Mouse (Mus musculus): ENCODE data around the gene Slc5a5.

Gene Slc5a5

DNA sequence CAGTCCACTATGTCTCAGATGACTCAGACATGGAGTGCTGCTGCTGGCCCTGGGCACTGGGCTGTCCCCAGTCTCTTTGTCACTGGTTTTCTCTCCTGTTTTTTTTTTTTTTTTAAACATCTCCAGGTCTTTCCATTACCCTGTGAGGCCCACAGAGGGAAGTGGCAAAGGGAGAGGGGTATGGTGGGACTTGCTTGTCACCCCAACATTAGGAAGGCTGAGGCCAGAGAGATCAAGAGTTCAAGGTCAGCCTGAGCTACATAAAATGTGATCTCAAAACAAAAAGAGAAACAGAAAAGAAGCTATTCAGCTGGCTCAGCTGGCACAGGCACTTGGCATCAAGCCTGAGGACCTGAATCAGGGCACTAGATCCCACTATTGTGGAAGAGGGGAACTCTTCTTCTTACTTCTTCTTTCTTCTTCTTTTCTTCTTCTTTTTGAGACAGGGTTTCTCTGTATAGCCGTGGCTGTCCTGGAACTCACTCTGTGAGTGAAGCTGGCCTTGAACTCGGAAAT is 8.4 kb upstream of the Slc5a5 start:
- no peak for DNase-seq

DNA sequence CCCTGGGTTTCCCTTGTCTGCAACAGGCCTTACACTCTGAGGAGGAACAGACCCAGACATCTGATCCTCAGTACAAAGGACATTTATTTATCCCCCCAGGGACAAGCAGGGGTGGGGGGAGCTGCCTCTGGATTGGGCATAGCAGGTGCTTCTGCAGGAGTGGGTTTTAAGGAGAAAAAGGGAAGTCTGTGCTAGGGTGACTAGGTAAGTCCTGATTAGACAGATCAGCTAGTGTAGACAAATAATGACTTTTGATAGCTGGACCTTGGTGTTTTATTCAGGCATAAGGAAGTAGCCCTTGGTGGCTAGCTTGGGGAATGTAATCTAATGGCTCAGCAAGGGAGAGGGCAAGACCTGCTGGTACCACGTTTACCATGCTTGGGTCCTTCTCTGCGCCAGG is 6.7 kb upstream of the Slc5a5 start:
- DNase-seq, result no peak

DNA sequence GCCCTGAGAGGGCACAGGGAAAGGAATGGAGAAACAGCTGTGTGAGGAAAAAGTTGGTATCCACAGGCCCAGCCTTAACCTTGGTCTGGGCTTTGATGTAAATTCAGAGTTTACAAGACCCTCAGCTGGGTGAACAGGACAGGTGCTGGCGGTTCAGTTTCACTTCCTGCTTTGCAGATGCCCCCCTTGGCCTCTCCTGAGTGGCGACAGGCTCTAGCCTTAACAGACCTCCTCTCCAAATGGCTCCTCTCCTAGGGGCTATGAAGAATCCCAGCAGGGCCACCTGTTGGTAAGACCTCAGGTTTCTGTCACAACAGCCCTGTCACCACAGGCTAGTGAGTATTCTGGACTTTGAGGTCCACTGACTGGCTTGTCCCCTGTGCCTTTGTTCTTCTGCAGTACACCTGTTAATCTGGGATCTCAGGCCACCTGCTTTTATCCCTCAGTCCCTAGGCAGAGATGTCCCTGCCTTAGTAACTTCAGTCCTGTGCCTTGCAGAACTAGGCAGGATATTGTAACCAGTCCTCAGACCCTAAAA is 6.2 kb upstream of the Slc5a5 start:
- no peak for DNase-seq

DNA sequence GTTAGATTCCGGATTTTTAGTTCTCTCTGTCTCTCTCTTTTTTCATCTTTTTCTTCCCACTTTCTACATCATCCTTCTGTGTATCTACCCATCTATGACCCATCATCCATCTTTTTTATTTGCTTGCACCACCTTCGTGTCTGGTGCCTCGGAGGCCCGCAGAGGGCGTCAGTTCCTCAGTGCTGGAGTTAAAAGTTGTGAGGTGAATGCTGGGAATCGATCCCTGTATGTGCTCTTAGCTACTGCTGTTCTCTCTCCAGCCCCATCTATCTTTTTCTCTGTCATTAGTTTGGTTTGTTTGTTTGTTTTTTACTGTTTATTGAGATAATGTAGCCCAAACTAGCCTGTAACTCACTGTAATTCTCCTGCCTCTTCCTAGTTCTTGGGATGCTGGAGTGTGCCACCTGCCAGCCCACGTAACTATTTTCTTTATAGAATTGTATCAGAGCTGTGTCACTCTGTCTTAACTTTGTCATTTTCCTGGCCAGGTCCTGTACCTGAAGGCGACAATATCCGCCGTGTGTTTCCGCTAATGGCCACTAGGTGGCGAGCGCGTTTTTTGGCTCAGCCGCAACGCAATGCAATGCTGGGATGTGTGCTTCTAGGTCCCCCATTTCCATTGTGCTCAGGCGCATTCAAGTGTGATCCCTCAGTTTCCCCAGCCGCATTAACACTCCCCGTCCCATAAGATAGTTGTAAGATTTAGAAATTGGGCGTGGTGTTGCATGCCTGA is 5.3 kb upstream of the Slc5a5 start:
- peak; percentile 90 for DNase-seq

DNA sequence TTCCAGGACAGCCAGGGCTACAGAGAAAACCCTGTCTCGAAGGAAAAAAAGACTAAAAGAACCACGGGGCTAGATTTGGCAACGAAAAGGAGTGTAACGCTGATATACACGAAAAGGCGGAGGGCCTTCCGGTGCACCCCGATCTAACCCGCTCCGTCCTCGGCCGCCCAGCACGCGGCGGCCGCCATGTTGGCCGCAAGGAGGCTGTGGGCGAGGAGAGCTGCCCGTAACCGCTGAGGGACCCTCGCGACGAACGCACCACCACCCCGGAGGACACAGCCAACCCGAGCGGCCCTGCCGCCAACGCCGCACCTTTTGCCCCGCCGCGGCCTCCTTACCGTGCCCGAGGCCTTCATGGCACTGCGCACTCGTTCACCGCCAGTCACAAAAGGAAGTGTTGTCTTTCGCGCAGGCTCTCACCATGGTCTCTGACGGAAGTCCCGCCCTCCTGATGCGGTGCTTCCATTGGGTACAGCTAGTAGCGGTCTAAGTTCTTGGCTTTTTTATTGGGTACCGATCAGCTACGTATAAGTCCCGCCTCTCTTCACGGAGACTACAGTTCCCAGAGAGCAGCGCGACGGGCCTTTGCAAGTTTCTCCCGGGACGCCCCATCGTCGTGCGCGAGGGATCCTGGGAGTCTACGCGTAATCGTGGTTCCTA is 4.6 kb upstream of the Slc5a5 start, which contains the start of gene Rpl18a:
Gene Rpl18a (minus strand): TSS at position 392 of the 660 bp plus-strand sequence.
- DNase-seq, result peak; percentile 92

DNA sequence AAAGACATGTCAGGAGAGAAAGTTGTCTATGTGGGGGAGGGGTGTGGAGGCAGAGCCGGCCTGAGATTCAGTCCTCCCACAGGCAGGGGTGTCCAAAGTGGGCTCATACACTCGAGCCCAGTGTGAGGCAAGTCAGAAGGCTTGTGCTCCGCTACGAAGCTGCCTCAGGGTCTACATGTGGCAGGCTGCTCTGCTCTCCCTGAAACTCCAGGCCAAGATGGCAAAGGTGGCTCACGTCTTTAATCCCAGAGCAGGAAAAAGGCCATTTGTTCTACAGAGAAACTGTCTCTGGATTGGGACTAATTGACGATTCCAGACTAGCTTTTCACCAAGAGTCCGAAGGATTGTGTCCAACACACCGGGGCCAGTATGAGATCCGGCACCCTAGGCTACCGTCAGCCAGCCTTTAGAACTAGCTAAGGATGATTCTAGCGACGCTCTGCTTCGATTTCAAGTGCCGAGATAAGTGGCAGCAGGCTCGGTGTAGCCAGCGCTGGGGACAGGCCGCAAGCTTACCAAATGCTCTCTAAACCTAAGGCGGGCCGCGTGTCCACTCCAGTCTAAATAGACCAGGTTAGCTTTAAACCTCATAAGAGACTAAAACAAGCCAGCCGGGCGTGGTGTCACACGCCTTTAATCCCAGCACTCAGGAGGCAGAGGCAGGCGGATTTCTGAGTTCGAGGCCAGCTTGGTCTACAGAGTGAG is 3.9 kb upstream of the Slc5a5 start:
- DNase-seq, result no peak

DNA sequence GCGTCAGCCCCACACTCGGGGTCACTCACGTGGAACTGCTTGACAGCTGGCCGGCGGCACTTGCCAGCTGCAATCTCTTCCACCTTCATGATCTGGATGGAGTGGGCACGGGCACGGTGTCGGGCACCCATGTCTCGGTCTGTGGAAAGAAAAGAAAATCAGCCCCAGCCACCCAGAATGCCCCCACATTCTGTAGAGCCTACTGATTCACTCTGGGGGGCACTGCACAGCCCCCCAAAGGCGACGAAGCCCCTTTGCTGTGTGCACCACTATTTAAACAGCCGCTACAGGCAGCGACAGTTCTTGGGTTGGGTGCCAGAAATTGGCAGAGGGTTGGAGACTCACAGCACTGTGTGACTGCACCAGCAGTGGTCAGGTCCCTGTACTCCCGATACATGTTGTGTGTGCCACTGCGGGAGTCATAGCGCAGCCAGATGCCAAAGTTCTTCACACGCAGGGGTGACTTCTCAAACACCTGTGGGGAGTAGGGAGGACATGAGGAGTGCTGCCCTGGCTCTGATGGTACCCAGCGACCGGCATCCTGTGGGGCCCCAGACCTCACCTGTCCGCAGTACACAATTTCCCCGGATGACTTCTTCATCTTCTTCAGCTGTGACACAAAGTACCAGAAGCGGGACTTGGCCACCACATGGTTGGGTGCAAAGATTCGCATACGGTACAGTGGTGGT is 3.2 kb upstream of the Slc5a5 start:
- DNase-seq, result peak; percentile 21

DNA sequence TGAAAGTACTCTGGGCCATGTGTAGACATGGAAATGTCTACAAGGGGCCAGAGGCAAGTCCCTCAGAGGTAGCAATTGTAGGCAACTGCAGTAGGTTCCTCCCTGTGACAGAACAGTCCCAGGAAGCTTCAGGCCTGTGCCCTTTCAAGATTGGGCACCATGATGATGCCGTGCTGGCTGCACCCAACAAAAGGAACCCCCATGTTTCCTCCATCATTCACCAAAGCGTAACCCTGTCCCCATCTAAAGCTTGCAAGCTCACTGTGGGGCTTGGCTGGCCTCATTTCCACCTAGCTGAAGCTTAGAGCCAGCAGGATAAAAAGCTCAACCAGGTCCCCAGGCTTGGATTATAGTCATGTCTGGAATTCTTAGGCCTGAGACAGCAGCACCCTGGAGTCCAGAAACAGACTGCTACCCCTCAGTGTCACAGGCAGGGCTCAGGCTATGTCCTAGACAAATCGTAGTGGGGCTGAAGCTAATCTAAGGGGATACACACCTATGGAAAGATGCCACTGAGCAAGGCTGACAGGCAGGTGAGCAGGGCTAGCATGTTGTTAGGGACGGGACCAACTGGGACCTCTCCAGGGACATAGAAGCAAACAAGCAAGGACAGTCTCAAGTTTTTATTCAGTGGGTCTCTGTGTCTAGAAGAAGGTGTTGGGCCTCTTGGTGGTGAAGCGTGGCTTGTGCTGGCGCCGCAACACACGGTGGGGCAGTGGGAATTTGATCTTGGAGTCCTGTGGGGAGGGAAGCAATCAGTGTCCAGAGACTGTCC is 2.4 kb upstream of the Slc5a5 start:
- no peak for DNase-seq

DNA sequence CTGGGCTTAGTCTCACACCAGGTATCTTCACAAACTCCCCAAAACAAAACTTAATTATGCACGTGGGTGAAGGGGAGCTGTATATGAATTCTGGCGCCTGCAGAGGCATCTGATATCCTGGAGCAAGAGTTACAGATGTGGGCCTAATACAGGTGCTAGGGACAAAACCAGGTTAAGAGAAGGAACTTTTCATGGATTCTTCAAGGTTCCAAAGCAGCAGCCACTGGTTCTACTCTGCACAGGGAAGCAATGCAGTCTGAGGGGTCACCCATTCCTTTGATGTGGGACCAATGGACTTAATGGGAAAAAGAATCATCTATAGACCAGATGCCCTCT is 1.8 kb upstream of the Slc5a5 start:
- DNase-seq, result no peak

DNA sequence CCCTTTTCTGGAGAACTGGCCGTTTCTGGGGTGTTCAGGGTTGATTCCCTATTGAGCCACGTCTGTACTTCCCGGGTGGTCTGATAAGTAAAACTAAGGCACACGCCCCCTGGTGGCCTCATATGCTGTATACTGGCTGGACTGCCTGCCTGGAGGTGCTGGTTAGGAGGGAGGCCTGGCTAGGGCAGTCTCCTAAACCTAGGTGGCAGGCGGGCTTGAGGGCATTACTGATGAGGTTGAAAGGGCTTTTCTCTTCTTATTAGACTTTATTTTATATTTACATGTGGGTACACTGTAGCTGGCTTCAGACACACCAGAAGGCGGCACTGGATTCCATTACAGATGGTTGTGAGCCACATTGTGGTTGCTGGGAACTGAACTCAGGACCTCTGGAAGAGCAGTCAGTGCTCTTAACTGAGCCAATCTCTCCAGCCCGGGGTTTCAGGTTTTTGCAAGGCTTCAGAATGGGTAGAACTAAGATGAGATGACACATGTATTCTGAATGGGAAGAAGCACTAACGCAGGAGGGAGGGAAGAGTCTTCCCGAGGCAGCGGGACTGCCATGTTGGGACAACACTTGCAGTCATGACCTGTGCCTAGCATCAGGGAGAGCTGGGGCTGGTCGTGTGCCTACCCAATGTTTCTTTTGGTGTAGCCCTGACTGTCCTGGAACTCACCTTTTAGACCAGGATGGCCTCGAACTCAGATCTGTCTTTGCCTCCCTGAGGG is 1.3 kb upstream of the Slc5a5 start:
- peak; percentile 67 for DNase-seq

DNA sequence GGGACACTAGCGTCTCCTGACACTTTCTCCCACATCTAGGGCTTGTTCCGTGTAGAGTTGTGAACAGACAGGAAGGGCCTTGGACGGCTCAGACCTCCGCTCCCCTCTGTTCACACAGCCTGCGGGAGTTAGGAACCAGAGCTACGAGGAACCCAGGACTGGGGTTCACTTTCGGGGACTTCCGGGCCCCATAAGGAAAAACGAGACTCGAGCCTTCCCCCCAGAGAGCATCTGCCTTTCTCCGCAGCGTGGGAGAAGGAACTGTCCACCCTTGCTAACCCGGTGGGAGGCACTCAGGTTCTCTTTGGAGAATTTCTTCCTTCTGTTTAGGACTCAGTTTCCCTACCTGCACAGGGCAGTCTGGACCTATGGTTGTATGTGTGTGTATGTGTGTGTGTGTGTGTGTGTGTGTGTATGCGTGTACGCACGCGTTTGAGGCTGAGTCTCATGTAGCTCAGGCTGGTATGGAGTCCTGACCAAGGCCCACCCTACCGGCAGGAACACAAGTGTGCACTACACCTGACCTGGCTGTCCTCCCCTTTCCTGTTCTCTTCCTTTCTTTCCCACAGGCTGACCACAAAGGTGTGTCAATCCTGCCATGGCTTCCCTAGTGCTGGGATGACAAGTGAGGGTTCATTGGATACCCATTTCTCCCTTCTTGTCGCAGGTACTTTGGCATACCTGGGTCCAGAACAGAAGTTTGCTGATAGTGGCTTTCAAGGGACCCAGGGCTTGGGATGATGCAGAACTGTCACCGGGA is 519 bp upstream of the Slc5a5 start:
- DNase-seq, result no peak

DNA sequence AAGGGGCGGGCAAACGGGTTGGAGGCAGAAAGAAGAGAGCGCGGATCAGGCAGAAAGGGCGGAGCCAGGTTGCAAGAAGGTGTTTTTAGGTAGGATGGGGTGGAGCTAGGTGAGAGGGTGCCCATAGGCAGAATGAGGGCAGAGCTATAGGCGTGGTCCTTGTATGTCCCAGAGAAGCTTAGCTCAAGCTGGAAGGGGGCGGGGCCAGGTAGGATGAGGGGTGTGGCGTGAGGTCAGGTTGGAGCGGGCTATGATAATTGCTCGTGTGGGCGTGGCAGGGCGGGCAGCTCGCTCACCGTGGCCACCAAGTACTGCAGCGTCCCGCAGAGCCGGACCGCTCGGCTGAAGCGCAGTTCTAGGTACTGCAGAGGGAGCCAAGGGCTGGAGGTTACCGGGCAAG is 1.2 kb downstream of the Slc5a5 start:
- DNase-seq, result no peak

DNA sequence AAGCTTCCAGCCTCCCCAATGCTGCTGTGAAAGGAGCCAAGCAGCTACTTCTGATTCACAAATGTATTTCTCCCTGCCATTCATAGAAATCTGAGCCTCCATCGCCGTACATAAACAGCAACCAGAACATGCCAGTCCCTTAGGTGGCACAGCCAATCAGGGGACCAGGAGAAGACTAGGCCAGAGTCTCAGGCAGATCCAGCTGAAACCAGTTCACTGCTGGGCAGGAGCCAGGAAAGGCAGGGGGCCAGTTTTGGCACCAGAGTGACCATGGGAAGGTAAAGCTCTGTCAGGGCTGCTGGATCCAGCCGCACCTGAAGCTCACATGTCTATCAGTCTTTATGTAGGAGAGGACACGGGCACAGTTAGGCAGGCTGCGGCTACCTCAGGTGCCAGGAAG is 1.9 kb downstream of the Slc5a5 start:
- DNase-seq, result no peak

DNA sequence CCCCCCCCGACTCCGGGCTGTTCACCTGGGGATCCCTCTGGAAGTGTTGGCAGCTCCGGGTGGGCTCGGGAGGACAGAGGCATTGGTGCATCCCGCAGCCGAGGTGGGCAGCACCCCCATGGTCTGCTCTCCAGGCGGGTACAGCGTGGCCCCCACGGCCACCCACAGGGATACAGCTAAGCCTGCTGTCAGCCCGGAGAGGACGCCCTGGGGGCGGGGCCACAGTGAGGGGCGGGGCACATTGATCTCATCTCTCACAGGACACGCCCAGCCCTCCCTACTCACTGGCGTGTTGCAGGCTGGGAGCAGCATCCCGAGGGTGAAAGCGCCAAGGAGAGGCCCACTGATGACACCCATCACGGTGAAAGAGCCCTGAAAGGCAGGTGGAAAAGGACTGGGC is 4.9 kb downstream of the Slc5a5 start:
- DNase-seq, result no peak

DNA sequence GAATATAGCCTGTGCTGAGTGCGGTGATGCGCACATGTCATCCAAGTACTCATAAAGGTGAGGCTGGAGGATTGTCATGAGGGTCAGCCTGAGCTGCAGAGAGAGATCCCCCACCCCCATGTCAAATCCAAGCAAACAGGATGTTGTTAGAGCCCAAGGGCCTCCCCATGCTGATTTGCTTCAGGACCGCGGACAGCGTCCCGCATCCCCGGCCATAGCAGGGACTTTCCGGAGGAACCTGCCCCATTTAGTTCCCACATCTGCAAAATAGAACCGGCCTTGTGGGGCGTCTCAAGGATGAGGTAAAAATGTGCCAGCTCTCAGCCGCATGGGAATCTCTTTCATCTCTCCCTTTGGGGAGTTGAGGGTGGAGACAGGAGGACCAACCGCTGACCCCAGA is 6.9 kb downstream of the Slc5a5 start:
- DNase-seq, result no peak

DNA sequence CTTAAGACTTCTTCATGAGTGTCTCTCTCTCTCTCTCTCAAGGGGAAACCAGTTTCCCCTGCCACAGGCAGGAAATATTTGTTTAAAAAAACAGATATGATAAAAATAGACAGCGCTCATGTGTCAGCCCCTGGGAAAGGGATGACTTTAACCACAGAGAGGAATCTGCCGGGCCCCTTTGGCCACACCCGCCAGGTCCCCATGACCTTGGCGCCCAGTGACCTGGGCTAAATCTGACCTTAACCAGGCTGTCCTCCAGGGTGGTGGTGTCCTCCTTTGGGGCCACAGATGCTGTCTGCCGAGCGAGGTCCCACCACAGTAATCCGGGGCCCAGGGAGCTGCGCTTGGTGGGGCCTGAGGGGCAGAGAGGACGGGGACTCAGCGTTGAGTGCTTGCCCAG is 7.9 kb downstream of the Slc5a5 start:
- no peak for DNase-seq

DNA sequence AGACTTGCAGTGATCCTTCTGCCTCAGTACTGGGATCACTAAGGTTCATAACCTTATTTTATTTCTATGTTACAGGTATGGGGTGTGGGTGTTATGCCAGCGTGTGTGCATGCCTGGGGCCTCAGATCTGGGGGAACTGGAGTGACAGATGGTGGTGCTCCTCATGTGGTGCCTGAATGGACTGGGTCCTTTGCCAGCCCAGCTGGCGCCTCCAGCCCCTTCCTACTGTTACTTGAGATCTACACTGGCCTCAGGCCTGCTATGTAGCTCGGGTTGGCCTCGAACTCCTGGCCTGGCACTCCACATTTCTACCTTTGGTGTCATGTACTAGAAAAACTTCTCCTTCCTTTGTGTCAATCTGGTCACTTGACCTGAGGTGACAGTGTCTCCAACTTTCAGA is 8.4 kb downstream of the Slc5a5 start:
- DNase-seq, result no peak

DNA sequence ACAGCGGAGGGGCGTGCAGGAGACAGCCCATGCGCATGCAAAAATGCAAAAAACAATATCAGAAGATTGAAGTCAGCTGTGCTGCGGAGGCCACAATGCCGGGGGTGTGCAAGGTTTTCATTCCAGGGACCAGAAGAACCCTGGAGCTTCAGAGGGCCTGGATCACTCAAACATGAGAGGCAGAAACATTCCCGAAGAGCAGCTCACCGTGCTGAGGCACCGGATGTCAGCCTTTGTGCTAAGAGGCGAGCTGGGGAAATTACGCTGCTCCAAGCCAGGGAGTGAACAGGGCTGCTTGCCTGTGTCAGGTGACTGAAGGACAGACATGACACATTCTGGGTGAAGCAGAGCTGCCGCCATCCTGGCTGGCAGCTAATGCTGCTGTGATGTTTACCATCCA is 12.0 kb downstream of the Slc5a5 start:
- no peak for DNase-seq

DNA sequence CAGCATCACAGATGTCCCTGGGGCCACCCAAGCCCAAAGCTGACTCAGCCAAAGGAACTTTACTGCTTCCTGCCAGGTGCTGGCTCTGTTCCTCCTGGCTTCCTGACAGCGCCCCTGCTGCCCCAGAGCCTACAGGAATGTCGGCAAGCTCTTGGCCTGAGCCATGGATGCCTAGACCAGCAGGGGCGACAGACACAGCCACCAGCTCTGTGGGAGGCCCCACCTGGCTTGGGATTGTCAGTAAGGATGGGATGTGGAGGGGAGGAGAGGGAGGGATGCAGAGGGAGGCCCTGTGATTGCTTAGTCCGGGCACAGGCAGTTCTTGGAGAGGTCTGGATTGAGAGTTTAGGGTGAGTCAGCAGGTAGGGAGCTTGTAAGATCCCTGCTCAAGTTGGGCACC is 12.4 kb downstream of the Slc5a5 start:
- peak; percentile 92 for DNase-seq

DNA sequence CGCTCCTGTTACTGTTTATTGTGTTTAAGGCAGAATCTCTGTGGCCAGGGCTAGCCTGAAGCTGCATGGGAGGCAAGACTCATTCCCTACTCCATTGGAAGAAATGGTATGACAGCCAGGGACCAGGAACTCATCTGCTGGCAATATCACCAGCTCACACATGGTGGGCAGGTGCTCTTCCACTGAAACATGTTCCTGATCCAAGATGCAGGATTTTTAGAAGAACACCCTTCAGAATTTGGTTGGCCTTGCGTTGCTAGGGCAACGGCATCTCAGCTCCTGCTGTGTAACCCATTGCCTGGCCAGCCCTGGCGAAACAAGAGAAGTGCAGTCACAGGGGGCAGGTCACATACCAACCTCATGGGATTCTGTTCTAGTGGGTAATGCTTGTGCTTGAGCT is 13.1 kb downstream of the Slc5a5 start:
- DNase-seq, result peak; percentile 63

DNA sequence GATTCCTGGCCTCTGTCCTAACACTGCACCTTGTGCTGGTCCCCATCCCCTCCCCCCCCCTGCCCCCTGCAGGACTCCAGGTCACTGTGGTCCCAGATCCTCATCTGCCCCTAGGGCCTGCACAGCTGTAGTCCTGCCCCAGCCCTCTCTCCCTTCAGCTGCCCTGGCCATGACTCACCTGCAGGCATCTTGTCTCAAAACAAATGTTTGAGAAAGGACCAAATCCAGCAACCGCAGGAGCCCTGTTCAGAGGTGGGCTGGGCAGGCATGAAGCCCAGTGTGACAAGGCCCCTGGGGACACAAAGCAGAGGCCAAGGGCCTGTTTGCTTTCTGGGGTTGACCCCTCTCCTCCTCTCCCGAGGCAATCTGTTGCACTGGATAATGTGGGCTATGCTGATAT is 14.4 kb downstream of the Slc5a5 start:
- no peak for DNase-seq
